Mouse (Mus musculus) layer of hippocampus, postnatal 10 days (tissue): ENCODE measurements around the gene Hspbap1. TPM values are rescaled to one million over a fixed set of nuclear protein-coding genes. Genes with fewer than 3 reads are reported as not detected.

Experiments
- DNase-seq, 2 experiments: peaks; one replicate each; pipeline ENCODE4 v3.0.0; 2021; ENCODE audit warnings: low spot score in 2 of 2
- total RNA-seq, 2 experiments: library from RNA; stranded (reverse); gene quantifications; 2 replicates each; pipeline ENCODE4 v1.2.3; 2021

The Hspbap1 gene
- total RNA-seq, 2 experiments from 2014 or later = 6.8 TPM

DNA sequence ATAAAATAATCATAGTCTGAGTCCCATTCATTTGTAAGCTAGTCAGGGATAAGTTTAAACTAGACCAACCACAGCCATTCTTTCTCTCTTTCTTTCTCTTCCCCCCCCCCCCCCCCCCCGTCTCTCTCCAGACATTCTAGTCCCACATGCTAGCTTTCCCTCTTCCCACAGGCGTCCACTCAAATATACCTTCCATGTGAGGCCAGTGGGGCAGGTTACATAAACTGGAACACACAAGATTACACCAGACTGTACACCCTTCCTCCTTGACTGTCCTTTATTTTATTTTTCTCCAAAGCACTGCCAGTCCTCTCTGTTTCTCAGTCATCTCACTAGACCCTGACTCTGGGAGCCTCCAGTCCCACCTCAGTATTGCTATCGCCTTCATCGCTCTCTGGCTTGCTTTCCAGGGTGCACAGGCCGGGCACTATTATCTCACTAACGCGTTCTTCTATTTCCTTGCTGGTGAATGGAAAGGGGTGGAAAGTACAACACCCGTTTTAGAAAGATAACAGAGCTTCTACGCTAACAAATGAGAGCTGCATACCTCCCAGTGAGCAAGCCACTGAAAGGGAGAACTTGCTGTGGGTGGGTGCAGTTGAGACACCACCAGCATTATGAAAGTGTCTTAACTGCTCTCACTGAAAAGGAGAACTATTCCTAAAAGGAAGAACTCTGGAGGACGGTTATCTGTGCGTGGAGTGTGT, 6.4 kb upstream of the Hspbap1 start:
- DNase-seq = no peak

DNA sequence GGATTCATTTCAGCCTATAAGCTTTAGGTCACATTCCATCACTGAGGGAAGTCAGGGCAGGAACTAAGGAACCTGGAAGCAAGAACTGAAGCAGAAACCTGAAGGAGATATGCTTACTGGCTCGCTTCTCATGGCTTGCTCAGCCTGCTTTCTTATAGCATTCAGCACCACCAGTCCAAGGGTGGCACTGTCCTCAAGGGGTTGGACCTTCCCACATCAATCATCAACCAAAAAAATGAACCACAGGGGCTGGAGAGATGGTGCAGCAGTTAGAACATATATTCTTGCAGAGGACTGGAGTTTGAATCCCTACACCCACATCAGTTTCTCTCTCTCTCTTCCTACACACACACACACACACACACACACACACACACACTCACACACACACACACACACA, 5.2 kb upstream of the Hspbap1 start:
- DNase-seq = no peak

DNA sequence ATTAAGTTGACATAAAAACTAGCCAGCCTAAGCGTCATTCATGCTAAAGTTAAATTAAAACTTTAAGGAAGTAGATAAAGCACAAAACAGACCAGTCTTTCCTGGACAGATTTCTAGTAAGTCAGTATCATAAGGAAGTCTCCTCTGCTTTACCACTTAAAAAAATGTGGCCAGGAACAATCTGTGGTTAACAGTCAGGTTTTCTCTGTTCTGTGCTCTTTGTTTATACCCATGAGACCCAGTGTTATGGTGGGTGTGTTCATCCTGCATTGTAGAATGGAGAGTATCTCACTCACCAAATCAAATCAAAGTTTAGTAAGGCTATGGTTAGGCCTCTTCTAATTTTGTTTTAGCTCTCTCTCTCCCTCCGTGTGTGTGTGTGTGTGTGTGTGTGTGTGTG, 4.7 kb upstream of the Hspbap1 start:
- DNase-seq = no peak

DNA sequence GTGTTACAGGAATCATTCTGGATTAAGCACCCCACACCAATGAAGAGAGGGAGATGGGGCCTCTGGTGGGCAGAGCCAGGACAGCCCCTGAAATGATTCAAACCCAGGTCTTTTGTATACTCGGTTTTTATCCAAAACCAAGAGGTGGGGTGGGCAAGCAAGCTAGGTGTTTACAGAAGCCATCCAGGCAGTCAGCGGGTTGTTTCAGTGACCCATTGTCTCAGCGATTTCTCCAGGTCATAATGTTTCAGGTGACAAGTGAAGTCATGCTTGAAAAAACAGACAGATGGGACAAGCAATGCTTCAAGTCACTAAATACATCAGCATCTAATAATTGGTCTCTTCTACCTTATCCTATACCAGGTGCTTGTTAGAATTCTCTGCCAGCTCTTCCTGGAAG, 3.8 kb upstream of the Hspbap1 start:
- no peak for DNase-seq

DNA sequence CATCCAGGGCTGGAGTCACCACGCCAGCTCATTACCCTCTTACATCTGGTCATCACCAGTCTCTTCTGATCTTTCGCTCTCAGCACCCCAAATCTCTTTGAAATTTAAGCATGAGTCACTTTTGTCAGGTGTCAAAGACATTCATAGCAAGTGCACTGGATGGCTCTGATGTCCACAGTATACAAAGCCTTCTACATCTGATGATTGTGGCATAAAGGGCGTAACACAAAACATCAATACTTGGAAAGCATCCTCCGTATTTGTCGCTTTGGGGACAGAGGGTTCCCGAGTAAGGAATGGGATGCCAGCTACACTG, 1.7 kb upstream of the Hspbap1 start:
- DNase-seq = no peak

DNA sequence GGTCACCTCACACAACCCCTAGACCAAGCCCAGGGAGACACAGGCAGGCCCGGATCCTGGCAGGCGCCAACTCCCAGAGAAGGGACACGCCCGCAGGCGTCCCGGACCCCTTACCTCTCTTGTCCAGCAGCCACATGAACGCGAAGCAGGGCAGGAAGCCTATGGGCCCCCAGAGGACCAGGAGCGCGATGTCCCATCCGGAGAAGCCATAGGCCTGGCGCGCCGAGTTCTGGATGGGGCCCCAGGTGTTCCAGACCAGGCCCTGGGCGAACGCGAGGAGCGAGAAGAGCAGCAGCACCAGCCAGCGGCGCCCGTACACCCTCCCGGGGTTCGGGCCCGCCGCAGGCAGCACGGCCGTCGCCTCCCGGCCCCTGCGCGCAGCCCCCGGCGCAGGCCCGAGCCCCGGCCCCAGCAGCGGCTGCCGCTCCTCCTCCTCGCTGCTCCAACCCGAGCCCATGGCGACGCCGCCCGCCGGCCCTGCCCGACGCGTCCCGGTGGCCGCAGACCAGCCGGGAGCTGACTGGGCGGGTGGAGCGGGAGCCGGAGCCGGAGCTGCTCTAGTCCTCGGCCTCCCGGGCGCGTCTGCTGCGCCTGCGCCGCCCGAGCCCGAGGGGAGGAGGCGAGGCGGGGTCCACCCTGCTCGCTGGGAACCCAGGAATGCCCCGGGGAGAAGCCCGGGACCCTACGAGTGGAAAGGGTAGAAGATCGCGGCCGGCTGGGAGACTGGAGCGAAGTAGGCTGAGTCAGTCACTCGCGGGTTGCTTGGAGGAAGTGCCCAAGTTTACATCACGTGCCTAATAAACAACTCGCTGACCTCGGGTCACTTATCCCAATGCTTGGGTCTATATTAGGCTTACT, 1.2 kb upstream of the Hspbap1 start, which contains the start of gene Dirc2:
Gene Dirc2 (minus strand): TSS at position 572 of the 858 bp plus-strand sequence.
- peak; percentile 70 to 84 for DNase-seq

DNA sequence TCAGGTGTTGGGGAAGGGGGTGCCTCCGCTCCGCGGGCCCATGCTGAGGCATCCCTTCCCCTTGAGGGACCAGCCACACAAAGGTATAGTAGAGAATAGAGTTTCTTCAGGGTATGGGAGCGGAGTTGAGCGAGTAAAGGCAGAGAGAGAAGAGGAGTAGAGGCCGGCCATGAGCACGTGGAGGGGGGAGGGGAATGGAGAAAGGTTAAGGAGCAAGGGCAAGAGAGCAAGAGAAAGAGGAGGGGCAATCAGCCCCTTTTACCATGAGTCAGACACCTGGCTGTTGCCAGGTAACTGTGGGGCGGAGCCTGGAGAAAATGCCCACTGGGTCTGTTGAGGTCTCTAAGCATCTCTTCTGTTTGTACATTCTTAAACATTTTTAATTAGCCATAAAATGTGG, 966 bp downstream of the Hspbap1 start:
- no peak for DNase-seq

DNA sequence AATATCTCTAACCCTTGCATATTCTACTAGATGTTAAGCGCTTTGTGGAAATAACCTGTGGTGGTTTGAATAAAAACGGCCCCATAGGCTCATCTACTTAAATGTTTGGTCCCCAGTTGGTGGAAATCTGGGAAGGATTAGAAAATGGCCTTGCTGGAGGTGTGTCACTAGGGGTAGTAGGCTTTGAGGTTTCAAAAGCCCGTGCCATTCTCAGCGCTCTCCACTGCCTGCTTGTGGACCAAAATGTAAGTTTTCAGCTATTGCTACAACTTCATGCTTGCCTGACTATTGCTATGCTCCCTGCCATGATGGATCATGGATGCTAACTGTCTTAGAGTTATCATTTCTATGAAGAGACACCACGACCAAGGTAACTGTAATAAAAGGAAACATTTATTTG, 1.4 kb downstream of the Hspbap1 start:
- DNase-seq = no peak

DNA sequence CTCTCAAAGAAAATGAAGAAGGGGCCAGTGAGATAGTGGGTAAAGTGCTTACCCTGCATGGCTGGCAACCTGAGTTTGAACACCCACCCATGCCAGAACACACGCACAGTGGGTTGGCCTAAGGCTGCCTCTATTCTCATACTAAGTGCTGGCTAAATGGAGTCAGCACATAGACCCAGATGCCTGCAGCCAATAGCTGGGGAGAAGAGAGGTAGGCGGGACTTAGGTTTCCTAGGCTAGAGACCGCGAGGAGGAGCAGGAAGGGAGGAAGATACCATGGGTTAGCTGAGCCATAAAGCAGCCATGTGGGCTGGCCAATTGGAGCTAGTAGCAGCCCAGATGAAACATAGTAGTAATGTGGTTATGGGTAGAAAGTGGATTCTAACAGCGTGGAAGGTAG, 2.4 kb downstream of the Hspbap1 start:
- no peak for DNase-seq

DNA sequence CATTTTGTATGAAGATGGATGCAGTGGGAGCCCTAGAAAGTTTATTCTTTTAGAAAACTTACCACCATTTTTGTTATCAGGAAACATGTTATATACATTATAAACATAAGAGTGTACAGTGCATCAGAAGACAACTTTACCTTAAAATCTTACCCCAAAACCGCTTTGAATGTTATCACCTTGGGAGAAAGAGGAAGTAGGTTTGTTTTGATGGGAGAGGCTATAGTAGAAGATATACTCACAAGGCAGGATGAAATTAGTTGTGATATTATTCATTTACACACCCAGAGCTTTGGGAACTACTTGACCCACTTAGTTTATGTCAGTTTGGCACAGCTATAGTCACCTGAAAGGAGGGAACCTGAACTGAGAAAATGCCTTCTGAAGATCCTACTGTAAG, 5.7 kb downstream of the Hspbap1 start:
- no peak for DNase-seq

DNA sequence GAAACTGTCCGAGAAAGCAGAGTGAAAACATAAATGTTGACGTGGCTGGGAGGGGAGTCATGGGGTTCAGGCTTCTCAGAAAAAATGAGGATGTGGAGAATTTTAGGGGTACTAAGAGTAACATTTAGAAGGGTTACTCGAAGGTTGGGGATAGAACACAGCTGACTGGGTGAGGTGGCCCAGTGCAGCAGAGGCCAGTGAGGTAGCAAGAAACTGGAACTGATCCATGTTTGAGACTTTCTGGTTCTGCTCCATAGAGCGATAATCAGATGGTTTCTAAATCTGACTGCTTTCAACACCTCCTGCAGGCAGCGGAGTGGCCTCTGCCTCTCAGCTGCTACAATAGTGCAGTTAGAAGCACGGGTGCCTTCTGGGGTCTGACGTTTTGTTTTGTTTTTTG, 6.6 kb downstream of the Hspbap1 start:
- DNase-seq = no peak

DNA sequence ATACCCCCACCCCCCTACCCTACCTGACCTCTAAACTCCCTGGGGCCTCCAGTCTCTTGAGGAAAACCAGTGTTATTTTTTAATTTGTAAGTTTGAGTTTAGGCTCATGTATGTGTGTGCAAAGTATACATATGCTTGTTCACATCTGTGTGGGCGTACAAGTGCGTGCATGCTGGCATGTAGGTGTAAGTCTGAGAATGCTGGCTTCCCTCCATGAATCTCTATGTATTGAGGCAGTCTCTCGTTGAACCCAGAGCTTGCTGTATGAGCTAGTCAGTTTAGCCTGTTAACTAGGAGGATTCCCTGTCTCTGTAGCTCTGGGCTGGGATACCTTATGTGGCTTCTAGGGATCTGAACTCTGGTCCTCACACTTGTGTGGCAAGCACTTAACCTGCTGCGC, 7.6 kb downstream of the Hspbap1 start:
- DNase-seq = no peak

DNA sequence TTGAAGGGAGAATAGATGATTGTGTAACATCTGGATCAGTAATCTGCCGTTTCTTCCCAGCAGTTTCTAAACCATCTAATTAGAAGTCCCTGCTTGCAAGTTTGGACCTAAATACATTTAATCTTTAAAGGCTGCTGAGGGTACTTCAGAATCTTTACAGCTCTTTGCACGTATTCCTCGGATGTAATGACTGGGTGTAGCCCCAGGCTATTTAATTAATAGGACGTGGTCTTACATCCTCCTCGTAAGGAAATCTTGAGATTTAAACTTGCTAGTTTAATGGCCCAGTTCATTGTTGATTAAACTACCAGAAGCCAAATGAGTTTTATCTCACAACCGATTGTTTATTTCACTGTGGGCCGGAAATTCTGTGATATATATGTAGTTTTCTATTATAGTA, 9.5 kb downstream of the Hspbap1 start:
- no peak for DNase-seq

DNA sequence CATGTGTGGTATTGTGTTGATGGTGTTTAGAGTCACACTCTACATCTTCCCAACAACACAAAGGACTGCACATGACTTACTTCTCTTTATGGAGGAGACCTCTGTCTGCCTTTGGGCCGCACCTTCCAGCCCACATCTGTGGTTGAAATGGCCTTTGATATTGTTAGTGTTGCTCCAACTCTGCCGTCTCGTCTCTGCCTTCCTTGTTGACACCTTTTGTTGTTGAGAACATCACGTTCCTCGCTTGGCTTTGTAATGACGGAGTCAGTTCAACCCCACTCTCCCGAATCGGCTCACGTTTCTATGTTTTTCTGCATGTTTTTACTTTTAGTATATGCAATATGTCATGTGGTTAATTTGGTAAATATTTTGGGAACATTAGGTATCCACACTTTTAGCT, 10.9 kb downstream of the Hspbap1 start:
- DNase-seq = no peak

DNA sequence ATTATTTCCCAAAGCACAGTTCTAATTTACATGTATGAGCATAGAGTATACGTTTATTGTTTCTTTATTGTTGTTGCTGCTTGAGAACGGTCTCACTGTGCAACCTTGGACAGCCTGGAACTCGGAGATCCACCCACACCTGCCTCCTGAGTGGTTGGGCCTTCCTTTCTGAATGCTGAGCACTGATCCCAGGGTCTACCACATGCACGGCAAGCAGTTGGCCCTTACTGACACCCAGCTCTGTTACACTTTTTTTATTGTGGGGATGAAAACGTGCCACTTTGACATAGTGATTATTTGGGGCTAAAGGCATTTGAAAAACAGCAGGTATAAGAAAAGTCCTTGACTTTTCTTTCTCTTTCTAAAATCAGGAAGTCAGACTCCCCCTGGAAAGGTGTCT, 11.5 kb downstream of the Hspbap1 start:
- no peak for DNase-seq

DNA sequence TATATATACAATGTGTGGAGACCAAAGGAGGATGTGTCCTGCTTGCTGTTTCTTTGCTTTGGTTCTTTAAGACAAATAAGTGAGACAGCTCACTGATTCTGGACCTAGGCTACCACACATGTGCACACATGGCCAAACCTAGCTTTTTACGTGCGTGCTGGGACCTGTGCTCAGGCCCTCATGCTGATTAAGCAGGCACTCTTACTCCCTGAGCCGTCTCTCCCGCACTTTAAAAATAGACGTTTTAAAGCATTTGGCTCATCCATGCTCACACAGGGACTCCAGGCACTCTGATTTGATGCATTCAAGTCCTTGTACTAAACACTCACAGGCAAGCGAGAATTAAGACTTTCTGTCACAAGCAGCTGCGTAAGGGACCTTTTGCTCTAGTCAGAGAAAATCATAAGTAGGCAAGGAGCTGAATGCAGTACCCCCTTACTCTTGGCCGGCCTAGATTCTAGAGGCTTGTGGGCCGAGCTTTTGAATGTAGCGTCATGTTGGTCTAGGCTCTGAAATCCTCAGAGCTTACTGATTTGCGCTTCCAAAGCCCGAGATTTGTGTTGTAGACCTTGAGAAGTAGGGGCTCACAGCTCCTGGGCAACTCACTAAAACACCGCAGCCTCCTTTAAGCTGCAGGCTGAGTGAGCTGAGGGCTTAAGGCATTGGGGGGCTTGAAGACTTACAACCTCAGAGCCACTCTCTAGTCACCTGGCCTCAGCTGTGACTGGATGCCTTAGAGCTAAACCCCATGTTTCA, 12.5 kb downstream of the Hspbap1 start:
- no peak for DNase-seq

DNA sequence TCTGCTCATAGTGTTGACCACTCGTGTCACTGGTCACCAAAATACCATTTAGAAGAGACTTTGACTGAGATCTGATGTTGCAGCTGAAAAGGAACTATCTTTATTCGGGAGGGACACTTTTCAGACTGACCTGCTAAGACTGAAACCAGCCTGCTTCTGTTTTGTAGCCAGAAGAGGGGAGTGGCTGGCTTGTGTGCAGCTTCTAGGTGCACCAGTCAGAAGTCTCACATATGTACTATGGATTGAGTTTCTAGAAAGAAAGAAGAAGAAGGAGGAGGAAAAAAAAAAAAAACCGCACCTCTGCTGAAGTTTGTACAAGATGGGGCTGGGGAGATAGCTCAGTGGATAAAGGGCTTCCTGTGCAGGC, 13.0 kb downstream of the Hspbap1 start:
- DNase-seq = no peak

DNA sequence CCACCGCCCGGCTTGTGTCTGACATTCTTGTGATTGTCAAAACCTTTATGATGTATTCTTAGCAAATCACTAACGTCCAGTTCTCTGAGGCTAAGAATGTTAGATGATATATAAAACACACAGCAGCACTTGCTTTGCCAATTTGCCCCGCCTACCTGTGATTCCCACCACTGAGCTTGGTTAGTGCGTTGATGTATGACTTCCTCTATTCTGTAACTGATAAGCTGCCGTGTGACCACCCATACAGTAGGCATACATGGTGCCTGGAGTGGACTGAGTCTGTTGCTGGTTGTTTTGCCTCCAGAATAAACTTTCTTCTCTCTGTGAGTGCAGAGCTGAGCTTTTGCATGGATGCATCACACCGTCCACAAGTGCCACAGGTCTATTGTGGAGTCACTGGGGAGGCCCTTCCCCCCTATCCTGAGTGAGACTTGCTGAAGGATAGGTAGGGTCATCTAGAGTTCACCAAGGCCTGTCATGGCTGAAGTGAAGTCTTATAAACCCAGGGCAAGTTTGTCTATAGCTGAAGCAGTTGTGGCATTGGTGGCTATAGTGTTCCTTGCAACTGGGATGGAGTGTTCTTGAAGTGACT, 14.1 kb downstream of the Hspbap1 start:
- DNase-seq = no peak

DNA sequence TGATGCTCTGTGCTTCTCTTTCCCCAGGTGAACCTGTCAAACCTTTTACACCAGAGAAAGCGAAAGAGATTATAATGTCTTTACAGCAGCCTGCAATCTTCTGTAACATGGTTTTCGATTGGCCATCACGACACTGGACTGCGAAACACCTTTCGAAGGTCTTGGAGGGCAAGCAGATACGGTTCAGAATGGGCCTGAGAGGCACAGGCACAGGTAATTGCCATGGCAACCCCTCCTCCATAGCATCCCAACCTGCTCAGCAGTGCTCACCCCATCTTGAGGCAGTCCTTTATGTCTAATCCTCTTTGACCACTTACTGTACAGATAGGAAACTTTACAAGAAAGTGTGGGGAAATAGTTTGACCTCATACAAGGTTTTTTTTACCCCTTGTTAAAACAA, 17.0 kb downstream of the Hspbap1 start:
- DNase-seq = no peak

DNA sequence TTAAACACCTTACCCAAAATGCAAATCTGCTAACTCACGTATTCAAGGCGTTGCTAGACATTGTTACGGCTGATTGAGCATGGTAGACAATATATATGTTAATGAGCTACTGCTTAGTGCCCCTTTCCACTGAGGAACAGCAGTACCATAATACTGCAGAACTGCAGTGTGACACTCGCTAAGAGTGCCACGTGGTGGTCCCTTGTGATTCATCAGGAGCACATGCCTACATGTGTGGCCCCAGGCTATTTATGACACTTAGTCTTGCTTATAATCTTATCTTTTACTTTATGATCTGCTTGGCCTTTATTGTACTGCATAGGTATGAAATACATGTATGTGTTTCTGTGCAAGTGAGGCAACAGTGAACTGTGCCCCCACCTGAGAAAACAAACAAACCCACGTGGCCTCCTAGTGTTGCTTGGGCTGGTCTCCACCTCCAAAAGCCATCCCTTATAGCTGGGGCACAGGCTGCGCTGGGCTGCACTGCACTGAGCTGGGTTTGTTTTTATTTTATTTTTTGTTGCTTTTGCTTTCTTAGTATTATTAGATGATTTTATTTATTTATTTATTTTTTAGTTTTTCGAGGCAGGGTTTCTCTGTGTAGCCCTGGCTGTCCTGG, 17.5 kb downstream of the Hspbap1 start:
- DNase-seq = no peak

DNA sequence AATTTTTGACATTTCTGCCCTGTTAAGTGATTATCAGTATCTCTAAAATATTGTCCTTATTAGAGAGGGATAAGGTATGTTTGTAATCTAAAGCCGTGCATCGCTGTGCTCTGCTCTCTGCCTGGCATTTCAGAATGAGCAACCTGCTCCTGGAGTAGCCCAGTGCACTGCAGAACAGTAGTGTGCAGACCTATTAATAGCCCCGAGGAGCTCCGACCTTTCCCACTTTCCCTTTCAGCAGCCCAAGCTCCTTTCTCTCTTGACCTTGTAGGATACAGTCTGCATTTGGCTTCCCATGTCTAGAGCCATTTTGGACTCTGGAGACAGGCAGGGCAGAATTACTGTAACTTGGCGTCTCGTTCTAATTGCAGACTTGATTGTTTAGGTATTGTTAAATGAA, 18.2 kb downstream of the Hspbap1 start:
- no peak for DNase-seq
